Mouse (Mus musculus): ENCODE data around the gene Igf1r.

The Igf1r gene

DNA sequence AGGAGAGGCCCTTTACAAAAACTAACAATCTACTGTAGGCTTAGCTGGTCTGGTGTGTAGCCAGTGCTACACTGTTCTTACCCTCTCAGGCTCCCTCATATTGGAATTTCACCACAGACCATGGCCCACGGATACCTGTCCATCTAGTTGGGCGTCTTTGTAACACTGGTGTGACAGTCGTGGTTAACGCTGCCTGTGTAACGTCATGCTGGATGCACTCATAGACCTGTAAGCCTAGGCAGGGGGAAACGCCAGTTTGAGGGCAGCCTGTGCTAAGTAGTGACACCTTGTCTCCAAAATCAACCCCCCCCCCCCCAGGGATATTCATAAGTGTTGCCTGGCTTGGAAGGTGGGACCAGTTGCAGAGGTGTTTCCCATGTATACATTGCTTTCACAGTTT lies 4.7 kb downstream of the Igf1r start:
- no peak for DNase-seq (ENCODE audit: low read depth, low spot score)

DNA sequence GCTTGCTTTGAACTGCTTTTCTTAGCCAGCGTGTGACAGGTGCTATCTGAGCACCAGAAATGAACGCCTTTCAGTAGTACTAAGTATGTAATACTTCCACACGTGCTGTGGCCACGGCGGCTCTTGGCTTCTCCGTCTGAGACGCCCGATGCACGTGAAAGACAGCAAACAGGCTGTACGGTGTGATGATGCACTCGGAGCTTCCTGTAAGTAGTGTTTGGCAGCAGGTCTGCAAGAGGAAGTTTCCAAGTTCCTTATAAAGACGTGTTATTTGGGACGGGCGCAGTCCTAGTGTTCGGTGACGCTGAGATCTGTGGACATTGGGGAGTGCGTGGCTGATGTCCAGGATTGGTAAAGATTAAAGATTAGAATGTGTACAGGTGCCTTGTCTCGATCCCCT lies 5.4 kb downstream of the Igf1r start:
- no peak for DNase-seq (ENCODE audit: low read depth, low spot score)

DNA sequence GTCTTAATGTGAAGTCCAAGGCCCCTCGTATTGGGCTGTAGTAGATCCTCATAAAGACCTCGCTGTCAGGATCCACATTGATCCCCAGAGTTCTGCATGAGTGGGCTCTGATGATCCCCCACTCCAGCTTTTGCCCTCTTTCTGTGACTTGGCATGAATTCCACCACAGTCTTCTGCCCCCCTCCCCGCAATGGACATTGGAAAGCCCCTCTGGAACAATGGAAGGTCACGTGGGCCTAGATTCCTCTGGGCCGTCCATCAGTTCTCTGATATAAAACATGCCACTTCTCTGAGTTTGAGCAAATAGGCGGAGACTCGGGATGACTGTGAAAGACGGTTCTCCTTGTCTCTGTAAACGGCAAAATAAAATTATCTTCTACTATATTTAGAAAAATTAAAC lies 8.1 kb downstream of the Igf1r start:
- DNase-seq (ENCODE audit: low read depth, low spot score), result no peak

DNA sequence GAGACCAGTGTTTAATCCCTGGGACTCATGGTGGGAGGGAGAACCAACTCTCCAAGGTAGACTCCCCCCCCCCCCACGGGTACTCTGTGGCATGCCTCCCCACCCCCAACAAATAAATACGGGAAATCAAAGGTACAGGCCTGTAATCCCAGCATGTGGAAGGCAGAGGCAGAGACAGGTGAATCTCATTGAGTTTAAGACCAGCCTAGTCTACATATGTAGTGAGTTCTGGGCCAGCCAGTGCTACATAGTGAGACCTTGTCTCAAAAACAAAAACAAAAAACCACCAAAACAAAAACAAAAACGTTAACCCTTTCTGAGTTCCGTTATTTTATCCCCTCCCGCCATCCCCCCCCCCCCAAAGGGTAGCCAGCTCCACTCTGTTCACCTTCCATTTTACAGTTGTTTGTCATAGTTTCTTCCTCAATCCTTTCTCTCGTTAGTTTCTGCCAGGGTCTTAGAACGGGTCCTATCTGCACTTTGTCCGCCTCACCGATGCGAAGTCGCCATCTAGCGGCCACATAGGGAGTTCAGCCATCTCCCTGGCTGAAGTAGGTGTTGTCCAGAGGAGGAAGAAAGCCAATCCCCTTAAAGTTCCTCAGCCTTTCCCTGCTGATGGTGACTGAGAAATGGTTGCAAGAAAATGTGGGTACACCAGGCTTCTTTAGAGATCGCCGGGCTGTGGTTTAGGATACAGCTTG lies 9.1 kb downstream of the Igf1r start:
- DNase-seq (ENCODE audit: low read depth, low spot score), result peak; percentile 73

DNA sequence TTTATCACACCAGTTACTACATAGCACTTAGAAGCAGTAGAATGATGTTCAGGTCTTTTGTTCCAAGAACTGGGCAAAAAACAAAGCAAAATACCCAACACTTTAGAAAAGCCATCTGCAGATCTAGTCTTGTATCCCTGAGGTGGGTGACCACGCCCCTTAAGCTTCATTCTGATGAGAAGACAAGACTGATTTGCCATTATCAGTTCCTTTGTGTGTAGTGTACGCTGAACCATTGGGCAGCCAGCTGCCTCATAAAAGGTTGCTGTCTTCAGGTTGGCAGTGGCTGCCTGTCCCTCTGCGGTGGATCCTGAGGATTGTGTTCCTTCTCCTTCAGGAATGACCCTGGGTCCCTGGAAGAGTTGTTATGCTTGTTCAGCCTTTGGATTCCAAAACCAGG lies 11.1 kb downstream of the Igf1r start:
- no peak for DNase-seq (ENCODE audit: low read depth, low spot score)

DNA sequence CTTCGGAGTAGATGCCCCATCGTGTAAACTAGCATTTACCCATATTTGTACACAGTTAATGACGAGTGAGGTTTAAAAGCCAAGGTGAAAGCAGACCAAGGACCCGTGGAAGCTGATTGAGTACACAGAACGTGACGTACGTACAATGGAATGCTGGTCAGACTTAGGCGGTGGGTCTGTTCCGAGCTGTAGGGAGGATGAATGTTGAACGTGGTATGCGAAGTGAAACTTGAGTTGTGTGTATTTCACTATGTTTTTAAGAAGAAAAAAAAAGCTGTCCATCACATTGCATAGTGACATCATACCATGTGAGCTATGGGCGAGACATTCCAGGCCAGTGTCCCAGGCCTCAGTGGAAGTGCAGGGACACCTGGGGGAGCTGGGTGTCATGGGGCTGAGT lies 15.8 kb downstream of the Igf1r start:
- DNase-seq (ENCODE audit: low read depth, low spot score), result no peak

DNA sequence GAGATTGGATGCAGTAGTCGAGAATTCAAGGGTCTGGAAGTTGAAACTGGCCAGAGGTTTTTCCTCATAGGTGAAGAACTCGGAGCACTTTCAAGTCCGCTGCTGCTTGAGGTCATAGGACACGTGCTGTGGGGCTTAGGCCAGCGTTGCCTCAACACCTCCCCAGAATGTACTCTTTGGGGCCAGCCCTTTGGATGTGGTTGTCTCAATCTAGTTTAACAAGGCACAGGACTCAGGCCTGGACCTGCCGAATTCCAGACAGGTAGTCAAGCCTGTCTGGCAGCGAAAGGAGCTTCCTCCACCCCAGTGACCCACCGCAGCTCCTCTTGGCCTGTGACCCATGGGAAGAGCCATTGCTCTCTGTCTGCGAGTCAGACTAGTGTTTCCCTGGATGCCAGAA lies 16.4 kb downstream of the Igf1r start:
- DNase-seq (ENCODE audit: low read depth, low spot score), result no peak

DNA sequence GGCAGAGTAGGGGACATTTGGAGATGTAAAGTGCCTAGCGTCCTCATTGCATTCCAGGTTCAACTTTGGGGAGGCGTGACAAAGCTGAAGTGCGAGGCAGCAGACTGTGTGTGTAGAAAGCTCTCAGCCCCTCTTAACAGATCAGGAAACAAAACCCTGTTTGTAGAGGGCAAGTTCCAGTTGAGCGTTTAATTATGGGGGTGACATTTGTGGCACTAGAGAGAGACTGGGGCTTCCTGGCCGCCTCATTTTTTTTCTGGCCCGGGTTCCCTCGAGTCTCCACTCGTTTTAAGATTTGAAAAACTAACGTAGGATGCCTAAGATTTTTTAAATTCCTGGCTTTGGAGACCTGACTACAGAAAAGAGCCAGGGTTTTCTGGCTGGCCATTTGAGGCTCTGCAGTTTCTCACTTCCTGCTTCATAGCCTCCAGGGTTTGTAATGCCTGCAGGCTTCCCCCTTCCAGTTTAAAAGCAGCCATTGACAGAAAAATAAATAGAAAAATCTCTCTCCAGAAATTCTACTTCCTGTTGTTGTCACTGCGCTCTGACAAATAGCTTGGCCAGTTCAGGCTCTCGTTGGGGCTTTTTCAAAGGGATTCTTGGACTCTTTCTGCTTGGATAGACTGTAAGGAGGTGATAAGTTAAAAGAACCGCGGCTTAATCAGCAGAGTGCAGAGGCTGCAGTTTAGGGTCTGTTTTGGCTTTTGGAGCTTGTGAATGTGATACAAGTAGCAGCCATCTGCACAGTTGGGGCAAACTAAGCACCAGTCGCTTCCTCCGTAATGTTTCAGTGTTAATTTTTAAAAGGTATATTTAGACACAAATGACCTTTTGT lies 20.8 kb downstream of the Igf1r start:
- no peak for DNase-seq (ENCODE audit: low read depth, low spot score)

DNA sequence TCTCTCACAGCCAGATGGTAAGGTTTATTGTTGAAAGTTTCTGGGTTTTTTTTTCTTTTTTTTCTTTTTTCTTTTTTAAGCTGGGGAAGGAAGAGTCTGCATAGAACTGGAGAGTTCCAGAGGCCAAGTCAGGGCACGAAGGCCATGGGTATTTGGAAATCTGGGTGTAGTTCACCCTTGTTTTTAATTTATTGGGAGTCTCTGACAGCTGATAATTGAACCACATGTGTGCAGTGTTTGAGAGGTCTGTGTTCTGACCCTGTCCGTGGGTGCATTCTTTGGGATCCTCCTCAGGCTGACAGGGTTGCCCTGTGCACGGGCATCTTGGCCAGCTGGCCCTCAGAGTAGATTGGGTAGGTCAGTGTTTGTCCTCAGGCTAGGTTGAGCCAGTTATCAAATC lies 29.3 kb downstream of the Igf1r start:
- no peak for DNase-seq (ENCODE audit: low read depth, low spot score)

DNA sequence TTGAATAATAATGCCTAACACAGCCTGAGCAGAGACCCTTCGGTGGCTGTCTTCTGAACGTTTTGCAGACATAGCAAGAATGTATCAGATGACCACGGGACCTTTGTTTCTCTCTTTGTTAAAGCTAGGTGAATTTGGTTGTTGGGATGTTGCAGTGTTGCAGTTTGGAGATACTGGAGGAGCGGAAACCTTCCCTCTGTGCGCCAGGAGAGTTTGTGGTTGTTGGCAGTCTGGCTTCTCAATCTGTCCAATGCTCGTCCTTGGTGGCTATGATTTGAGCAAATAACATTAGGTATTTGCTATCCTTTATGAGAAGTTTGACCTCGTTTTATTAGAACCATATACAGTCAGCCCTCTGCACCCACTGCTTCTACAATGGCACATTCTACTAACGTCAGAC lies 30.2 kb downstream of the Igf1r start:
- no peak for DNase-seq (ENCODE audit: low read depth, low spot score)

DNA sequence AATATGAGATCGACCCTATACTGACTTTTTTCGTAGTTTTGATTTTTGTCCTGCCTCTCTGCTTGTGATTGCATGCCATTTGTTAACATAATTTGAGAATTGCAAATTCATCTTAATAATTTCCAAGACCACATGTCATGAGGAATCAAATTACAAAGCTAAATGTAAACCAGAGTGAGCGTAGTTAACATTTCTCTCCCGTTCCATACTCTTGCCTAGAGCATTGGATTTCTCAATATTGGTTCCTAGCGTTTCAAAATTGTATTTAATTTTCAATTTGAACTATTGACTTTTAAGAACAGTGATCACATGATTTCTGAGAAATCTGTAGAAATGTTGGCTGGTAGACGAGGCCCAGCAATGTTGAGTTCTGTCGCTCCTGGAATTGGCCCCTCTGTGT lies 30.8 kb downstream of the Igf1r start:
- DNase-seq (ENCODE audit: low read depth, low spot score), result no peak

DNA sequence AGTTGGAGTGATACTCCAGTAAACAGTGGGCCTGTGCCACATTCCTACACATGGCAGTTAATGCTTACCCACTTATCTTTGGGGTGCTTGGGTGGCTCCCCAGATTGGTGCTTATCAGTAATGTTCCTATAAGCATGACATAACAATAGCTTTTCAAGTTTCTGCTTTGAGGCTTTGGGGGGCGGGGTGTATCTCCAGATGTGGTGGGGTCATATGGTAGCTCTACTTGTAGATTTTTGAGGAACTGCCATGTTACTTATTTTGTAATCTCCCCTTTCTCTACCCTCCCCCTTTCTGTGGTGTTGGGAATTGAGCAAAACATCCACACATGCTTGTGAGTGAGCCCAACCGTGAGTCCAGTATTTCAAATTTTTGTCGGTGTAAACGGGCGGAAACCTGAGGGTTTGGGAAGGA lies 32.4 kb downstream of the Igf1r start:
- no peak for DNase-seq (ENCODE audit: low read depth, low spot score)

DNA sequence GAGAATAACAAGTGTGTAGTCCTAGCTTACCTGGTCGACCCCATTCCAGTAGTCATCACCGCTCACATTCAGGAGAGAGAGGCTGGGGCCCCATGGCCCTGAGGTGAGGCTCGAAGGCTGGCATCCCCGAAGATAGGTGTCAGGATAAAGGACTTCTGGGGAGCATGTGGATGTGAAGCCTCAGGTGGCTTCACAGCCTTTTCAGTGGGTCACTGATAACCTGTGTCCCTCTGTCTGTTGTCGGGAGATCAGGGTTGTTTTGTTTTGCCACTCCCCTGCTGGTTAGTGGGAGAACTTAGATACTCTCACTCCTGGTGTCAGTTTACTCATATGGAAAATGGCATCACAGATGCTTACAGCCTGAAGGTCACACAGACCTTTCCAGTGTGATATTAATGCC lies 32.9 kb downstream of the Igf1r start:
- DNase-seq (ENCODE audit: low read depth, low spot score), result no peak

DNA sequence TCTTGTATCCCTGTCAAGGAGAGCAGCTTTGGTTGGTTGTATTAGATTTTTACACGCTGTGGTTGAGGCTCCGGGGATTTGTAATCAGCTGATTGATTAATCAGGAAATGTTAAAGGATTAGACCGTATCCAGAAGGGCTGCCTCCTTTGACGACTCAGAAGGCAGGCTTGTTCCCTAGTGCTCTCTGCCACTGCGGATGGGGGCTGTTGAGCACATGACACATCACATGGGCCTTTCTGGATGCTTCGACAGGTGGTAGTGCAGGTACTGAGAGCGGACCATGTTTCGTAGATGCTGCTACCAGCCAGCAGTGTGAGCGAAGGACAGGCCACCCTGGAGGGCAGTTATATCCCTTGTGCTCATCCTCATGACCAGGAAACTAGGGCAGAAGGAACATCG lies 33.6 kb downstream of the Igf1r start:
- DNase-seq (ENCODE audit: low read depth, low spot score), result no peak

DNA sequence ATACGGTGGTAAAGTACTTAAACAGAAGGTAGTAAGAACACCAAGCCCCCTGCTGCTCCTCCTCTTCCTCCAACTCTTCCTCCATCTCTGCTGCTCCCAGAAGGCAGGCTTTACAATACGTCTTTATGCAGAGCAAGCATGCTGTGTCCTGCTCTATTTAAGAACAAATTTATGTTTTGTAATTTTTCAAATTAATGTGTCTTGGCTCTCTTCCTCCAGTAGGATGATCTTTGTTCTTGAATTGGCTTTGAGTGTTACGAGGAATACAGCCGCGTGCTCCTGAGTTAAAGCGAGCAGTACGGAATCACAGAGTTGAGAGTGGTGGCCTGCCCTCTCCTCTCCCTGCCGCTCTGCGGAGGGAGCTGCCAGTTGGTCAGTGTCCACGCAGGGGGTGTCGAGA lies 34.2 kb downstream of the Igf1r start:
- no peak for DNase-seq (ENCODE audit: low read depth, low spot score)

DNA sequence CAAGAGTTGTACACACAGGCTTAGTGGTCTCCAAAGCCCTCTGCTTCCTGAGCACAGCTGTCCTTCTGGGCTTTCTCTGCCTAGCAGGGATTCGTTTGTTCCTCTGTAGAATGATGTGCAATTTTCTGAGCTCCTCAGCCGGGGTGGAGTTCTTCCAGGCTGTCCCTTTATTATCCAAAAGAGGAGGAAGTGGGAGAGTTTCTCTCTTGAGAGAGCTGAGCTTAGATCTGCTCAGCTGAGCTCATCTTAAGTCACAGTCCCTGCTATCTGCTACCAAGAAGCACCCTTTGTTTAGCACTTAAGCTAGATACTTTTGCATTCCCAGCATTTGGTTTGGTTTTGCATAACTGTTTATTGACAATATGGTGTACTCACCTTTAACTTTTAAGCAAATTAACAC lies 36.7 kb downstream of the Igf1r start:
- no peak for DNase-seq (ENCODE audit: low read depth, low spot score)

DNA sequence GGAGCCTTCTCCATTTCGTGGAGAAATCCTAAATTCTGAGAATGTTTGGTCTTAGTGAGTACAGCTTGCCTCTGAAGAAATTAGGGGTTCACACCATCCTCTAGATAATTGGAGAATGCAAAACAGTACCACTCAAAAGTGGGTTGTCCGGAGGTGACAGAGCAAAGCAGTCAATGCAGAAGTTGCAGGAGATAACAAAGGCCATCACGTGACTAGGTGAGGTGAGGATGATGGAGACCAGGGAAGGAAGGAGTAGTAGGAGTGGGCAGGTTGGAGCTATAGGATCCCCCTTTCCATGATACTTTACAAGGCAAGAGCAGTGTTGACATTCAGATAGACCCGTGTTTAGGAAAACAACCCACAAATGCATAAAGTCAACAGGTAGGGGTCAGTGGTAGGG lies 41.0 kb downstream of the Igf1r start:
- no peak for DNase-seq (ENCODE audit: low read depth, low spot score)

DNA sequence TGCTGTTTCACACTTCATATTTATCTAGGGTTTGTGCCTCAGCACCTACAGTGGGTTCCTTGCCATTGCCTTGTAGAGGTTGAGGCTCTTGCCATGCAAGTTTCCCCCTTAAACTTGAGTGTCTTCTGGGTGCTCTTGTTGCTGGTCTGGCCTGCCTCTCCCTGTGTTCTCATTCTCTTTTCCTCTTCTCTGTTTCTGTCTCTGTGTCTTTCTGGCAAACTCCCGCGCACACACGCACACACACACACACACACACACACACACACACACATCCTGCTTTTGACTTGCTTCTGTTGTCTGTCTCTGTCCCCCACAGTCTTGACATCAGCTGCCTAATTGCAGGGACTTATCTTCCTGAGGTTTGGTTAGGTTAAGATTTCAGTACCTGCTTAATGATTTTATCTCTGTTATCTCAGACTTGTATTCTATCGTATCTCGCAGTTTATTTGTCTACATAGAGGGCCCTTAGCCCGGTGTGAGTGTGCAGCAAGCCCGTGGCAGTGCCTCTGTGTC lies 41.8 kb downstream of the Igf1r start:
- no peak for DNase-seq (ENCODE audit: low read depth, low spot score)

DNA sequence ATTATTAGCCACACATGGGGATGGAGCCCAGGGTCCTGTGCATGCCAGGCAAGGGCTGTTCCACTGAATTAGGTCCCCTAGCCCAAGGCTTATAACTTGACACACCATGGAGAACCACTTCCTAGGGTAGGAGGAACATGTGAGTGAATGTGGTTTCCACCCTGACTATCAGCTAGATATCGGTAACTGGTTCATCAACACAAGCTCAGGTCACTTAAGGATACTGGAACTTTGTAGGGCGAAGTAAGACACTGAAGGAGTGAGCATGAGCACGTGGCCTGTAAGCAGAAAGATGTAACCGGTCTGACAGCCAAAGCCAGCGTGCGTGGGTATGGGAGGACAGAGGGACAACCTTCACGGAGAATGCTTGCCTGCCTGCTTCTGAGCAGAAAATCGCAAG lies 42.6 kb downstream of the Igf1r start:
- DNase-seq (ENCODE audit: low read depth, low spot score), result no peak

DNA sequence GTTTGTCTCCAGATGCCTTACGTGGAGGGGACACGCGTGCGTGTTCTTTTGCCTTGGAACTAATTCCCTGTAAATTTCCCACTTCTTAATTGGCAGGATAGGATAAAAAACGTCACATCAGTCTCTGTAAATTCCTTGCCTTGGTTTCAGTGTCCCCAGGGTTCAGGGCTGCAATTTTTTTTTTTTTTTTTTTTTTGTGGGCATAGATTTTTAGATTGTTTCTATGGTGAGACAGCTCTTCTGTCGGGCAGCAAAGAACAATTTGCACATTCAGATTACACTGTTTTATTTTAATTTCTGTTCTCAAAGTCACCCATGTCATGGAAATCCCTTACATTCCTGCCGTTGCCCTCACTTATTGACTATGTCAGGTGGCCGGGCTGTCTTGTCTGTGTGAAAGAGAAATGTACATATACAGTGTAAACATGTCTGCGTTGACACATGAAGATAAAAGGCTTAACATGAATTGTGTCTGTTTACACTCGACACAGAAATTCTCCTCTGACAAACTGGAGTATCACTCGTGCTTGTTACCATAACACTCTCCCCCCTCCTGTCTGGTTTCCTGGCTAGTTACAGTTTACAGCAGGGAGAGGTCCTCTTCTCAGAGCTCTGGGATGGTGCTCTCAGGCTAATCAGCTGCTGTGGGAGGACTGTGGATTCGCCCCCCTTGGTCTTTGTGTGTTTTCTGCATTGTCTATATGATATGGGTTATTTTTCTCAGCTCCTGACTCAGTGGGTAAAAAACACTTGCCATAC lies 43.8 kb downstream of the Igf1r start:
- DNase-seq (ENCODE audit: low read depth, low spot score), result no peak

DNA sequence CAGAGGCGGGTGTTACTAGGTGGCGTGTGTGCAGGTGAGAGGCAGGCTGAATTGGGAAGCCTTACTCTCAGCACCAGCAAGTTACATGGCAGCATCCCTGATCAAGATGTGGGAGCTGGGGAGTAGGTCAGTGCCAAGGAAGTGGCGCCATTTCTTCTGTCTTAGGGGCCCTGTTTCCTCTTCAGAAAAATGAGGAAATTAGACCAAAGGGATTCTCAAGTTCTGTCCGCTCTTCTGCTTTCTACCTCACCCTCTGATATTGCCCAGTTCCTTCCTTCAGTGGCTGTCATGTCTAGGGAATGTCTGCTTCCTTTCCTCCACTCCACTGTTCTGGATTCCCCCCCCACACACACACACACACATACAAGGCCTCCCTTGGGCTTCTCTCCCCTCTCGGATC lies 48.6 kb downstream of the Igf1r start:
- no peak for DNase-seq (ENCODE audit: low read depth, low spot score)

DNA sequence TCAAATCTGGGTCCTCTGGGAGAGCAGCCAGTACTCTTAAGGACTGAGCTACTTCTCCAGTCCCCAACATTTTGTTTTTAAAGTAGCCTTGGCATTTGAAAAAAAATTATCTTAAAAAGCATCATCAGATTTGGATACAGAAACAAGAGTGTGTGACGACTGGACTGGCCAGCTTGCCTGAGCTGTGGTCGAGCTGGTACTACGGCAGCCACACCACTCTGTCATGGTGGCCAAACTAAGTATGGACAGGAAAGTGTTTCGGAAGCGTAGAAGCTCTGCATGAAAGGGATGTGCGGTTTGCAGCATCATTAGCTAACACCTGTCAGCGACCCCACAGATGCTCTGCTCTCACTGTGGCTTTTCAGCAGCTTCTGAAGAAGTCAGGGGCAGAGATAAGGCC lies 53.4 kb downstream of the Igf1r start:
- DNase-seq (ENCODE audit: low read depth, low spot score), result no peak
